Mouse (Mus musculus) megakaryocyte-erythroid progenitor cell, adult 5-6 weeks (primary cell): ENCODE results near the gene 5031439G07Rik. TPM values are rescaled to one million over a fixed set of nuclear protein-coding genes. Genes with fewer than 3 reads are reported as not detected.
"Not testable (repeated sequence)": the region's sequence is repeated elsewhere in the genome, so short reads cannot be mapped to it uniquely, and the experiment has no call there.

Source experiments
- ATAC-seq: replicated peaks from 2 replicates; pipeline ENCODE4 v1.8.0; 2016; ENCODE audit warnings: mild to moderate bottlenecking, inconsistent platforms; ENCODE audit not compliant: severe bottlenecking, poor library complexity, low FRiP score, low TSS enrichment
- total RNA-seq, 2 experiments: library from RNA; stranded (forward) in 1 of 2; stranded (reverse) in 1 of 2; fragments of 200-1000, 215-1000 nt in 1 of 2; fragments of >200 nt in 1 of 2; fragmentation: Nextera tagmentation in 1 of 2; gene quantifications; 2 replicates each; pipeline ENCODE4 v1.2.3; 2014 to 2017

The 5031439G07Rik gene
- total RNA-seq, 2 experiments from 2014 or later: 3.5 to 4.0 TPM

- no peak for ATAC-seq
Measured at GRCm38 (mm10) chr15:84898077-84898476, 90.3 kb downstream of the 5031439G07Rik start.

- no peak for ATAC-seq
Measured at GRCm38 (mm10) chr15:84896664-84897063, 91.7 kb downstream of the 5031439G07Rik start.

- not testable (repeated sequence) for ATAC-seq
Measured at GRCm38 (mm10) chr15:84896216-84896615, 92.1 kb downstream of the 5031439G07Rik start.

Other genes with a start within 250 kb of the 5031439G07Rik start
- gene Phf21b, start 132.5 kb downstream of the 5031439G07Rik start, total RNA-seq (2014; fragmentation: Nextera tagmentation): 4.0 TPM in 1 of 2 replicates, not detected in the other
- gene Phf21b, start 132.5 kb downstream of the 5031439G07Rik start, total RNA-seq (2017): not detected in 2 replicates
- gene Gm29666, start 68.5 kb downstream of the 5031439G07Rik start, total RNA-seq (2014; fragmentation: Nextera tagmentation): 0.90 and 1.3 TPM in 2 replicates
- gene Gm29666, start 68.5 kb downstream of the 5031439G07Rik start, total RNA-seq (2017): 0.23 TPM in 2 replicates
- gene Nup50, start 65.1 kb downstream of the 5031439G07Rik start, total RNA-seq (2014; fragmentation: Nextera tagmentation): 51.5 and 56.4 TPM in 2 replicates
- gene Nup50, start 65.1 kb downstream of the 5031439G07Rik start, total RNA-seq (2017): 102 TPM in 2 replicates
- not detected in 2 replicates for gene Upk3a, start 28.6 kb upstream of the 5031439G07Rik start, total RNA-seq (2014; fragmentation: Nextera tagmentation)
- gene Upk3a, start 28.6 kb upstream of the 5031439G07Rik start, total RNA-seq (2017): not detected in 2 replicates
- gene Fam118a, start 40.4 kb upstream of the 5031439G07Rik start, total RNA-seq (2014; fragmentation: Nextera tagmentation): 9.3 and 9.6 TPM in 2 replicates
- 5.7 and 8.9 TPM in 2 replicates for gene Fam118a, start 40.4 kb upstream of the 5031439G07Rik start, total RNA-seq (2017)
- not detected in 2 replicates for gene Smc1b, start 143.4 kb upstream of the 5031439G07Rik start, total RNA-seq (2014; fragmentation: Nextera tagmentation)
- not detected in 2 replicates for gene Smc1b, start 143.4 kb upstream of the 5031439G07Rik start, total RNA-seq (2017)
- gene Ribc2, start 143.5 kb upstream of the 5031439G07Rik start, total RNA-seq (2014; fragmentation: Nextera tagmentation): not detected in 2 replicates
- not detected in 2 replicates for gene Ribc2, start 143.5 kb upstream of the 5031439G07Rik start, total RNA-seq (2017)
- not detected in 2 replicates for gene Fbln1, start 217.4 kb upstream of the 5031439G07Rik start, total RNA-seq (2014; fragmentation: Nextera tagmentation)
- not detected in 2 replicates for gene Fbln1, start 217.4 kb upstream of the 5031439G07Rik start, total RNA-seq (2017)